8 mouse cellular contexts compared by ENCODE assay signal in genomic region chr19:15801811-15802486, GRCm38 (mm10).
DNase-seq lines count a peak whose midpoint lies in the region; ATAC-seq lines count a peak whose summit lies in the region.

No protein-coding gene starts in this region.

- H3K9ac ChIP-seq in hindbrain, embryonic 14.5 days: peak overlapping the region; percentile 49

- DNase-seq in MN1 (ENCODE audit: low spot score): peak; percentile 87
- peak; percentile 91 to 94 for DNase-seq in cerebellum, postnatal 10 days
- DNase-seq in frontal cortex, postnatal 25 days (ENCODE audit: low spot score in 2 of 2): peak; percentile 66 to 76
- DNase-seq in hindbrain, embryonic 14.5 days (ENCODE audit: low spot score): peak; percentile 93
- peak; percentile 83 to 84 for DNase-seq in layer of hippocampus, postnatal 36 days
- peak; percentile 82 for DNase-seq in lung, postnatal 25 days (ENCODE audit: low spot score)
- peak; percentile 98 for DNase-seq in retina, embryonic 14.5 days (ENCODE audit: low spot score)
- DNase-seq in thymus, postnatal 36 days: peak; percentile 31 to 36

- H3K4me3 ChIP-seq in hindbrain, embryonic 14.5 days (replicated peaks; ENCODE audit: low read length): peak overlapping the region; percentile 17

- H3K4me2 ChIP-seq in hindbrain, embryonic 14.5 days (replicated peaks): peak overlapping the region; percentile 50

- no peaks in the 10 kb centered on the region for H3K9me3 ChIP-seq in hindbrain, embryonic 14.5 days (ENCODE audit: control insufficient read depth, low read length)

- H3K4me1 ChIP-seq in hindbrain, embryonic 14.5 days (replicated peaks; ENCODE audit: control insufficient read depth, insufficient read depth, low read length): peaks cover 22% of the 10 kb centered on the region

- H3K27ac ChIP-seq in hindbrain, embryonic 14.5 days: peak overlapping the region; percentile 82

- H3K27me3 ChIP-seq in hindbrain, embryonic 14.5 days (ENCODE audit: control insufficient read depth, insufficient read depth, low read length): no peaks in the 10 kb centered on the region; the same call in 1 of the 2 replicates

- ATAC-seq in hindbrain, embryonic 14.5 days (ENCODE audit: low FRiP score): peak; percentile 83

- no peaks in the 10 kb centered on the region for H3K36me3 ChIP-seq in hindbrain, embryonic 14.5 days (replicated peaks; ENCODE audit: control insufficient read depth, insufficient read depth)

- 6% methylated on average over 16 of the region's 17 CpGs for WGBS in hindbrain, embryonic 14.5 days

Comparison
In these comparisons a context has a peak if more than half of its experiments do, and no peak if none do; other contexts are left out.
1. Peak in every context shown above with its lines: DNase-seq, ATAC-seq, H3K4me3 ChIP-seq and H3K27ac ChIP-seq.
2. DNase-seq: peak in every context shown above with its lines; median percentile 98 in retina, embryonic 14.5 days; 93 in hindbrain, embryonic 14.5 days; 92 in cerebellum, postnatal 10 days; 87 in MN1; 84 in layer of hippocampus, postnatal 36 days; 82 in lung, postnatal 25 days; 71 in frontal cortex, postnatal 25 days; 34 in thymus, postnatal 36 days.